Mouse (Mus musculus) bone marrow macrophage, adult 2 months (primary cell): ENCODE measurements around the gene Cep170b.

Experiments
- CTCF ChIP-seq: IDR thresholded peaks from 2 replicates; pipeline ENCODE4 v1.5.1; 2012; ENCODE audit warnings: low read depth, mild to moderate bottlenecking, low read length, moderate library complexity
- POLR2A ChIP-seq: IDR thresholded peaks from 2 replicates; pipeline ENCODE4 v1.6.1; 2012; ENCODE audit warnings: mild to moderate bottlenecking, low read depth, low read length, borderline replicate concordance

- TF ChIP-seq CTCF (no peak), POLR2A (no peak)
Measured at GRCm38 (mm10) chr12:112752399-112752798, 32.1 kb downstream of the Cep170b start.
